Mouse (Mus musculus) MEL (cell line): ENCODE measurements around the gene Tnfaip1. TPM values are rescaled to one million over a fixed set of nuclear protein-coding genes. Genes with fewer than 3 reads are reported as not detected.

ENCODE experiments used
- DNase-seq: peaks from one replicate; pipeline ENCODE4 v3.0.0; 2011; ENCODE audit warnings: low read depth, low spot score
- H3K27ac ChIP-seq: 2 replicates; pipeline ENCODE4 v1.5.1; 2012; ENCODE audit warnings: low read depth, mild to moderate bottlenecking, control low read depth, low read length, moderate library complexity; ENCODE audit not compliant: control insufficient read depth
- H3K27me3 ChIP-seq, 2 experiments: fragments of 150-350 bp in 1 of 2; sonication (generic) in 1 of 2; 2 replicates each; pipeline ENCODE4 v1.6.1; 2012; ENCODE audit warnings: low read length in 2 of 2, mild to moderate bottlenecking in 2 of 2, improper control_type of control experiment in 1 of 2, moderate library complexity in 1 of 2; ENCODE audit not compliant: insufficient read depth in 2 of 2, control insufficient read depth in 1 of 2
- H3K36me3 ChIP-seq, 2 experiments: 2 replicates each; pipeline ENCODE4 v1.6.1; 2012 to 2014; ENCODE audit warnings: low read length in 2 of 2, improper control_type of control experiment in 1 of 2, inconsistent platforms in 1 of 2, mild to moderate bottlenecking in 1 of 2; ENCODE audit not compliant: insufficient read depth in 2 of 2, control insufficient read depth in 1 of 2
- H3K4me1 ChIP-seq, 2 experiments: fragments of 150-350 bp in 1 of 2; sonication (generic) in 1 of 2; 2 replicates each; pipeline ENCODE4 v1.6.1; 2012; ENCODE audit warnings: low read length in 2 of 2, improper control_type of control experiment in 1 of 2, mild to moderate bottlenecking in 1 of 2; ENCODE audit not compliant: insufficient read depth in 2 of 2, control insufficient read depth in 1 of 2
- H3K4me3 ChIP-seq, 2 experiments: fragments of 150-350 bp in 1 of 2; sonication (generic) in 1 of 2; 2 replicates each; pipeline ENCODE4 v1.5.1; 2012; ENCODE audit warnings: low read depth in 2 of 2, low read length in 2 of 2, mild to moderate bottlenecking in 2 of 2, moderate library complexity in 2 of 2, control low read depth in 1 of 2, improper control_type of control experiment in 1 of 2; ENCODE audit not compliant: control insufficient read depth in 1 of 2, insufficient read depth in 1 of 2
- H3K79me2 ChIP-seq: 2 replicates; pipeline ENCODE4 v1.6.1; 2012; ENCODE audit warnings: mild to moderate bottlenecking, low read length, moderate library complexity; ENCODE audit not compliant: control insufficient read depth, poor library complexity, insufficient read depth
- H3K9ac ChIP-seq: 2 replicates; pipeline ENCODE4 v1.6.1; 2012; ENCODE audit warnings: low read depth, mild to moderate bottlenecking, control low read depth, low read length, moderate library complexity; ENCODE audit not compliant: control insufficient read depth, poor library complexity, severe bottlenecking
- H3K9me3 ChIP-seq: fragments of 150-350 bp; sonication (generic); replicated peaks from 2 replicates; pipeline ENCODE4 v1.6.1; 2012; ENCODE audit warnings: mild to moderate bottlenecking, low read length, improper control_type of control experiment, moderate library complexity; ENCODE audit not compliant: insufficient read depth
- BHLHE40 ChIP-seq: IDR thresholded peaks from 2 replicates; pipeline ENCODE4 v1.6.1; 2012; ENCODE audit warnings: low read depth, mild to moderate bottlenecking, inconsistent platforms, low read length, improper control_type of control experiment, borderline replicate concordance
- CHD1 ChIP-seq: IDR thresholded peaks from 2 replicates; pipeline ENCODE4 v1.6.1; 2012; ENCODE audit warnings: low read depth, mild to moderate bottlenecking, inconsistent platforms, low read length, improper control_type of control experiment
- CTCF ChIP-seq, 3 experiments: IDR thresholded peaks in 2 of 3; conservative IDR thresholded peaks in 1 of 3; 2 replicates each; pipeline ENCODE4 v1.5.1; 2011 to 2012; ENCODE audit warnings: low read length in 3 of 3, low read depth in 2 of 3, mild to moderate bottlenecking in 2 of 3, improper control_type of control experiment in 1 of 3, inconsistent platforms in 1 of 3, mixed read lengths in 1 of 3, moderate library complexity in 1 of 3; ENCODE audit not compliant: control insufficient read depth in 1 of 3, insufficient read depth in 1 of 3, poor library complexity in 1 of 3, severe bottlenecking in 1 of 3
- E2F4 ChIP-seq: IDR thresholded peaks from 2 replicates; pipeline ENCODE4 v1.6.1; 2011; ENCODE audit warnings: low read depth, low read length, improper control_type of control experiment, borderline replicate concordance
- ELF1 ChIP-seq: IDR thresholded peaks from 2 replicates; pipeline ENCODE4 v1.6.1; 2014; ENCODE audit warnings: low read depth, mild to moderate bottlenecking, inconsistent platforms, low read length, improper control_type of control experiment, moderate library complexity
- GABPA ChIP-seq: IDR thresholded peaks from 2 replicates; pipeline ENCODE4 v1.6.1; 2012; ENCODE audit warnings: low read depth, mild to moderate bottlenecking, inconsistent platforms, low read length, improper control_type of control experiment, moderate library complexity
- GATA1 ChIP-seq: IDR thresholded peaks from 2 replicates; pipeline ENCODE4 v1.6.1; 2011; ENCODE audit warnings: low read depth, low read length, improper control_type of control experiment
- HCFC1 ChIP-seq: IDR thresholded peaks from 2 replicates; pipeline ENCODE4 v1.6.1; 2012; ENCODE audit warnings: low read depth, mild to moderate bottlenecking, inconsistent platforms, low read length, improper control_type of control experiment, moderate library complexity
- JUND ChIP-seq: IDR thresholded peaks from 2 replicates; pipeline ENCODE4 v1.6.1; 2011; ENCODE audit warnings: low read depth, mild to moderate bottlenecking, improper control_type of control experiment, low read length
- KAT2A ChIP-seq: conservative IDR thresholded peaks from 2 replicates; pipeline ENCODE4 v1.6.1; 2012; ENCODE audit warnings: low read depth, low read length, improper control_type of control experiment, inconsistent platforms
- MAX ChIP-seq: IDR thresholded peaks from 2 replicates; pipeline ENCODE4 v1.6.1; 2011; ENCODE audit warnings: low read length, improper control_type of control experiment
- MAZ ChIP-seq: IDR thresholded peaks from 2 replicates; pipeline ENCODE4 v1.6.1; 2012; ENCODE audit warnings: low read depth, mild to moderate bottlenecking, inconsistent platforms, low read length, improper control_type of control experiment
- MEF2A ChIP-seq: IDR thresholded peaks from 2 replicates; pipeline ENCODE4 v1.6.1; 2014; ENCODE audit warnings: low read depth, mild to moderate bottlenecking, inconsistent platforms, low read length, improper control_type of control experiment; ENCODE audit not compliant: poor library complexity, insufficient replicate concordance, severe bottlenecking; ENCODE audit errors: extremely low read depth
- MXI1 ChIP-seq: IDR thresholded peaks from 2 replicates; pipeline ENCODE4 v1.6.1; 2011; ENCODE audit warnings: mild to moderate bottlenecking, low read depth, low read length, improper control_type of control experiment
- MYB ChIP-seq: IDR thresholded peaks from 2 replicates; pipeline ENCODE4 v1.6.1; 2011; ENCODE audit warnings: mild to moderate bottlenecking, low read depth, low read length, improper control_type of control experiment
- MYC ChIP-seq: IDR thresholded peaks from 2 replicates; pipeline ENCODE4 v1.6.1; 2011; ENCODE audit warnings: low read depth, mild to moderate bottlenecking, low read length, improper control_type of control experiment, moderate library complexity
- NELFE ChIP-seq: IDR thresholded peaks from 2 replicates; pipeline ENCODE4 v1.6.1; 2011; ENCODE audit warnings: low read depth, low read length, improper control_type of control experiment
- NRF1 ChIP-seq: IDR thresholded peaks from 2 replicates; pipeline ENCODE4 v1.6.1; 2014; ENCODE audit warnings: low read depth, mild to moderate bottlenecking, inconsistent platforms, low read length, improper control_type of control experiment, moderate library complexity; ENCODE audit not compliant: poor library complexity, insufficient read depth, severe bottlenecking
- POLR2A ChIP-seq, 2 experiments: IDR thresholded peaks; 2 replicates each; pipeline ENCODE4 v1.6.1; 2011 to 2012; ENCODE audit warnings: low read length in 2 of 2, mild to moderate bottlenecking in 2 of 2, control low read depth in 1 of 2, improper control_type of control experiment in 1 of 2, low read depth in 1 of 2, moderate library complexity in 1 of 2; ENCODE audit not compliant: control insufficient read depth in 1 of 2, insufficient read depth in 1 of 2, poor library complexity in 1 of 2
- POLR2AphosphoS5 ChIP-seq: IDR thresholded peaks from 2 replicates; pipeline ENCODE4 v1.6.1; 2012; ENCODE audit warnings: low read depth, borderline replicate concordance, mild to moderate bottlenecking, inconsistent platforms, low read length, moderate library complexity, mixed read lengths
- RAD21 ChIP-seq: IDR thresholded peaks from 2 replicates; pipeline ENCODE4 v1.6.1; 2011; ENCODE audit warnings: mild to moderate bottlenecking, low read depth, low read length, improper control_type of control experiment
- RCOR1 ChIP-seq: IDR thresholded peaks from 2 replicates; pipeline ENCODE4 v1.6.1; 2012; ENCODE audit warnings: low read depth, mild to moderate bottlenecking, inconsistent platforms, low read length, improper control_type of control experiment
- SMC3 ChIP-seq: IDR thresholded peaks from 2 replicates; pipeline ENCODE4 v1.6.1; 2011; ENCODE audit warnings: low read depth, low read length, improper control_type of control experiment
- TBP ChIP-seq: IDR thresholded peaks from 2 replicates; pipeline ENCODE4 v1.8.0; 2011; ENCODE audit warnings: low read depth, low read length, improper control_type of control experiment
- TCF12 ChIP-seq: IDR thresholded peaks from 2 replicates; pipeline ENCODE4 v1.6.1; 2014; ENCODE audit warnings: low read depth, mild to moderate bottlenecking, inconsistent platforms, low read length, improper control_type of control experiment, moderate library complexity
- UBTF ChIP-seq: IDR thresholded peaks from 2 replicates; pipeline ENCODE4 v1.6.1; 2012; ENCODE audit warnings: low read depth, mild to moderate bottlenecking, inconsistent platforms, low read length, improper control_type of control experiment, moderate library complexity, borderline replicate concordance; ENCODE audit not compliant: insufficient read depth
- USF1 ChIP-seq: IDR thresholded peaks from 2 replicates; pipeline ENCODE4 v1.6.1; 2014; ENCODE audit warnings: low read depth, mild to moderate bottlenecking, inconsistent platforms, low read length, improper control_type of control experiment, moderate library complexity
- USF2 ChIP-seq, 2 experiments: IDR thresholded peaks; 2 replicates each; pipeline ENCODE4 v1.6.1; 2011 to 2012; ENCODE audit warnings: improper control_type of control experiment in 2 of 2, low read length in 2 of 2, borderline replicate concordance in 1 of 2, inconsistent platforms in 1 of 2, low read depth in 1 of 2, mild to moderate bottlenecking in 1 of 2; ENCODE audit not compliant: insufficient read depth in 1 of 2
- ZC3H11A ChIP-seq: IDR thresholded peaks from 2 replicates; pipeline ENCODE4 v1.6.1; 2012; ENCODE audit warnings: low read depth, mild to moderate bottlenecking, inconsistent platforms, low read length, improper control_type of control experiment
- ZMIZ1 ChIP-seq: IDR thresholded peaks from 2 replicates; pipeline ENCODE4 v1.6.1; 2012; ENCODE audit warnings: low read depth, mild to moderate bottlenecking, inconsistent platforms, low read length, improper control_type of control experiment, moderate library complexity
- polyA plus RNA-seq, 2 experiments: library from polyadenylated mRNA; stranded (reverse) in 1 of 2; unstranded in 1 of 2; fragments of >175 nt in 1 of 2; fragments of >200 nt in 1 of 2; gene quantifications; 2 replicates each; pipeline versions ENCODE4 v1.2.1 to v1.2.4; 2012; ENCODE audit warnings: low replicate concordance in 2 of 2, low read depth in 1 of 2; ENCODE audit not compliant: insufficient read length in 2 of 2, insufficient read depth in 1 of 2, missing spikeins in 1 of 2
- total RNA-seq: library from RNA; depleted of rRNA; stranded (reverse); fragments of 300-350 nt; gene quantifications from 2 replicates; pipeline ENCODE4 v1.2.3, GENCODE M21; 2012

Gene Tnfaip1
- total and polyA plus RNA-seq, 3 experiments = 3.9 to 7.4 TPM; not detected in 1

- DNase-seq = peak; percentile 57
- Histone ChIP-seq H3K79me2 (no peaks in the 10 kb centered on the region), H3K9me3 (no peaks in the 10 kb centered on the region), H3K9ac (peak overlapping the region; percentile 44), H3K36me3 (peaks cover 0 to 20% of the 10 kb centered on the region in 2 experiments; a peak in 2 of 4 replicates), H3K27me3 (no peaks in the 10 kb centered on the region), H3K4me1 (peaks cover 21 to 22% of the 10 kb centered on the region in 2 experiments), H3K27ac (peak overlapping the region; percentile 77), H3K4me3 (no peak overlapping the region; a peak in 1 of 4 replicates)
- 0 out of 4 replicates have a peak, but pooled peaks of 1 of the 2 experiments have one; percentile 34 for TF ChIP-seq USF2 (IDR thresholded peaks at IDR 0.05; ENCODE audit: borderline replicate concordance in 1 of 2, insufficient read depth in 1 of 2, low read depth in 1 of 2, low read length in 2 of 2)
- peak; percentile 77 for TF ChIP-seq USF1
- no peak for TF ChIP-seq RCOR1
- no peak for TF ChIP-seq RAD21
- TF ChIP-seq BHLHE40 = no peak
- TF ChIP-seq CTCF (IDR thresholded peaks at IDR 0.05 in 2 of 3, conservative IDR thresholded peaks at IDR 0.05 in 1 of 3; ENCODE audit: control insufficient read depth in 1 of 3, insufficient read depth in 1 of 3, low read depth in 2 of 3, low read length in 3 of 3, poor library complexity in 1 of 3, severe bottlenecking in 1 of 3) = no peak
- no peak for TF ChIP-seq E2F4
- peak; percentile 39; the same call in 1 of the 2 replicates for TF ChIP-seq MXI1
- TF ChIP-seq MAX = peak; percentile 87
- TF ChIP-seq TCF12 = no peak
- 0 out of 2 replicates have a peak, but pooled peaks have one; percentile 55 for TF ChIP-seq MYC
- no peak for TF ChIP-seq MAZ
- no peak for TF ChIP-seq KAT2A
- TF ChIP-seq ELF1 = 0 out of 2 replicates have a peak, but pooled peaks have one; percentile 29
- TF ChIP-seq ZMIZ1 = no peak
- no peak for TF ChIP-seq POLR2AphosphoS5
- 0 out of 2 replicates have a peak, but pooled peaks have one; percentile 3 for TF ChIP-seq HCFC1
Observed at GRCm38 (mm10) chr11:78556070-78556469, 19.9 kb upstream of the Tnfaip1 start.

- H3K9ac ChIP-seq = peak overlapping the region; percentile 44
- H3K27me3 ChIP-seq = no peaks in the 10 kb centered on the region
- peak overlapping the region; percentile 77 for H3K27ac ChIP-seq
- no peak overlapping the region; a peak in 1 of 4 replicates for H3K4me3 ChIP-seq
- peaks cover 0 to 22% of the 10 kb centered on the region in 2 experiments; a peak in 2 of 4 replicates for H3K36me3 ChIP-seq
- H3K4me1 ChIP-seq = peaks cover 24% of the 10 kb centered on the region in 2 experiments
- H3K79me2 ChIP-seq = no peaks in the 10 kb centered on the region
- DNase-seq = peak; percentile 70
- H3K9me3 ChIP-seq = no peaks in the 10 kb centered on the region
- TF ChIP-seq CHD1 (no peak), MYB (0 out of 2 replicates have a peak, but pooled peaks have one; percentile 9), POLR2A (IDR thresholded peaks at IDR 0.05; ENCODE audit: control insufficient read depth in 1 of 2, insufficient read depth in 1 of 2, low read depth in 1 of 2, low read length in 2 of 2, poor library complexity in 1 of 2) (no peak), TBP (no peak), RAD21 (no peak), ZMIZ1 (no peak), USF1 (no peak), POLR2AphosphoS5 (no peak), GATA1 (peak; percentile 77), KAT2A (no peak), NRF1 (no peak), MEF2A (no peak), JUND (no peak), RCOR1 (no peak), ZC3H11A (no peak), UBTF (no peak), SMC3 (no peak), GABPA (no peak), NELFE (no peak), USF2 (IDR thresholded peaks at IDR 0.05; ENCODE audit: borderline replicate concordance in 1 of 2, insufficient read depth in 1 of 2, low read depth in 1 of 2, low read length in 2 of 2) (no peak), CTCF (IDR thresholded peaks at IDR 0.05 in 2 of 3, conservative IDR thresholded peaks at IDR 0.05 in 1 of 3; ENCODE audit: control insufficient read depth in 1 of 3, insufficient read depth in 1 of 3, low read depth in 2 of 3, low read length in 3 of 3, poor library complexity in 1 of 3, severe bottlenecking in 1 of 3) (no peak)
Observed at GRCm38 (mm10) chr11:78555623-78556022, 19.5 kb upstream of the Tnfaip1 start.
